Mouse (Mus musculus) heart, embryonic 12.5 days (tissue): ENCODE data around the gene Chpf2. TPM values are rescaled to one million over a fixed set of nuclear protein-coding genes. Genes with fewer than 3 reads are reported as not detected.

Source experiments
- ATAC-seq: fragments of 200-750 bp; cut with Nextera tagmentation; 2 replicates; pipeline ENCODE4 v1.8.0; 2017; ENCODE audit warnings: moderate TSS enrichment, moderate library complexity; ENCODE audit not compliant: insufficient number of reproducible peaks, low FRiP score
- H3K27ac ChIP-seq: fragments of 300-500 bp; sonication (generic); 2 replicates; pipeline ENCODE4 v1.5.1; 2016; ENCODE audit warnings: mild to moderate bottlenecking, moderate library complexity; ENCODE audit not compliant: poor library complexity, severe bottlenecking
- H3K27me3 ChIP-seq: fragments of 300-500 bp; sonication (generic); replicated peaks from 2 replicates; pipeline ENCODE4 v1.6.1; 2016; ENCODE audit warnings: mild to moderate bottlenecking, moderate library complexity
- H3K36me3 ChIP-seq: fragments of 300-500 bp; sonication (generic); 2 replicates; pipeline ENCODE4 v1.6.1; 2016; ENCODE audit warnings: mild to moderate bottlenecking, moderate library complexity
- H3K4me1 ChIP-seq: fragments of 300-500 bp; sonication (generic); replicated peaks from 2 replicates; pipeline ENCODE4 v1.6.1; 2016; ENCODE audit warnings: mild to moderate bottlenecking
- H3K4me2 ChIP-seq: fragments of 300-500 bp; sonication (generic); 2 replicates; pipeline ENCODE4 v1.6.1; 2016; ENCODE audit warnings: mild to moderate bottlenecking, moderate library complexity
- H3K4me3 ChIP-seq: fragments of 300-500 bp; sonication (generic); 2 replicates; pipeline ENCODE4 v1.5.1; 2016; ENCODE audit warnings: mild to moderate bottlenecking
- H3K9ac ChIP-seq: fragments of 300-500 bp; sonication (generic); 2 replicates; pipeline ENCODE4 v1.6.1; 2016; ENCODE audit warnings: mild to moderate bottlenecking, moderate library complexity
- H3K9me3 ChIP-seq: fragments of 300-500 bp; sonication (generic); replicated peaks from 2 replicates; pipeline ENCODE4 v1.6.1; 2016; ENCODE audit warnings: mild to moderate bottlenecking, moderate library complexity
- WGBS: fragments of 180-500 bp; shearing (Covaris S2); methylation state at CpG from one replicate; pipeline ENCODE4 v1.1.7; 2016; 5-methylcytosine and 5-hydroxymethylcytosine counted together
- microRNA counts: library from miRNA; unstranded; fragments of <30 nt; microRNA quantifications from one replicate; lab custom pipeline; 2017
- microRNA-seq: library from miRNA; unstranded; fragments of <30 nt; microRNA quantifications from one replicate; pipeline ENCODE4, GENCODE M21; 2017
- polyA plus RNA-seq: library from polyadenylated mRNA; unstranded; fragments of >200 nt; fragmentation: Nextera tagmentation; extraction: Ambion mirVana; gene quantifications from 2 replicates; pipeline ENCODE4 v1.2.1, GENCODE M21; 2016

Gene Chpf2
- polyA plus RNA-seq, 1 experiment from 2014 or later, result 20.1 TPM

GRCm38 (mm10) chr5:24624822-24625120, 38.2 kb downstream of the Chpf2 start:
- 25% methylated on average over 4 of the region's 4 CpGs for WGBS
- Histone ChIP-seq H3K27ac (no peak overlapping the region), H3K9me3 (no peaks in the 10 kb centered on the region), H3K9ac (0 out of 2 replicates have a peak overlapping the region, but pooled peaks have one; percentile 4), H3K4me3 (no peak overlapping the region), H3K36me3 (no peaks in the 10 kb centered on the region), H3K27me3 (peaks cover 46% of the 10 kb centered on the region), H3K4me2 (peak overlapping the region; percentile 93), H3K4me1 (peaks cover 11% of the 10 kb centered on the region; the same call in 1 of the 2 replicates)
- no peak for ATAC-seq

GRCm38 (mm10) chr5:24629712-24630111, 43.2 kb downstream of the Chpf2 start:
- H3K9ac ChIP-seq, result no peak overlapping the region
- no peak overlapping the region for H3K4me2 ChIP-seq
- 52% methylated on average over 3 of the region's 3 CpGs for WGBS
- peaks cover 3% of the 10 kb centered on the region for H3K27me3 ChIP-seq
- no peak overlapping the region for H3K4me3 ChIP-seq
- no peak overlapping the region for H3K27ac ChIP-seq
- H3K9me3 ChIP-seq, result no peaks in the 10 kb centered on the region
- no peaks in the 10 kb centered on the region for H3K36me3 ChIP-seq
- 0 out of 2 replicates have a peak, but pooled peaks cover under 1% of the 10 kb centered on the region for H3K4me1 ChIP-seq
- no peak for ATAC-seq

- WGBS, result 59% methylated on average over 1 of the region's 1 CpGs
- Histone ChIP-seq H3K4me1 (no peaks in the 10 kb centered on the region), H3K4me2 (no peak overlapping the region), H3K27me3 (no peaks in the 10 kb centered on the region; the same call in 1 of the 2 replicates), H3K27ac (no peak overlapping the region), H3K4me3 (no peak overlapping the region), H3K9me3 (no peaks in the 10 kb centered on the region), H3K9ac (no peak overlapping the region), H3K36me3 (no peaks in the 10 kb centered on the region)
- ATAC-seq, result no peak
Measured at GRCm38 (mm10) chr5:24635093-24635492, 48.6 kb downstream of the Chpf2 start.

- H3K27ac ChIP-seq, result no peak overlapping the region
- no peak overlapping the region for H3K4me3 ChIP-seq
- H3K27me3 ChIP-seq, result no peaks in the 10 kb centered on the region; the same call in 1 of the 2 replicates
- H3K9me3 ChIP-seq, result no peaks in the 10 kb centered on the region
- no peaks in the 10 kb centered on the region for H3K36me3 ChIP-seq
- ATAC-seq, result no peak
- no peak overlapping the region for H3K4me2 ChIP-seq
- H3K9ac ChIP-seq, result no peak overlapping the region
- WGBS, result 77% methylated on average over 6 of the region's 6 CpGs
- H3K4me1 ChIP-seq, result no peaks in the 10 kb centered on the region
Measured at GRCm38 (mm10) chr5:24635526-24636141, 49.1 kb downstream of the Chpf2 start.

GRCm38 (mm10) chr5:24636987-24637386, 50.4 kb downstream of the Chpf2 start:
- Histone ChIP-seq H3K36me3 (no peaks in the 10 kb centered on the region), H3K9me3 (no peaks in the 10 kb centered on the region), H3K9ac (no peak overlapping the region), H3K4me2 (no peak overlapping the region), H3K27me3 (no peaks in the 10 kb centered on the region), H3K27ac (no peak overlapping the region), H3K4me3 (no peak overlapping the region), H3K4me1 (no peaks in the 10 kb centered on the region)
- ATAC-seq, result no peak
- WGBS, result 71% methylated on average over 4 of the region's 4 CpGs

- 61% methylated on average over 6 of the region's 6 CpGs for WGBS
- ATAC-seq, result no peak
- Histone ChIP-seq H3K27ac (no peak overlapping the region), H3K4me1 (no peaks in the 10 kb centered on the region), H3K9me3 (no peaks in the 10 kb centered on the region), H3K9ac (no peak overlapping the region), H3K27me3 (no peaks in the 10 kb centered on the region), H3K36me3 (no peaks in the 10 kb centered on the region), H3K4me3 (no peak overlapping the region), H3K4me2 (no peak overlapping the region)
Measured at GRCm38 (mm10) chr5:24638131-24638530, 51.6 kb downstream of the Chpf2 start.

- no peak overlapping the region for H3K9ac ChIP-seq
- 67% methylated on average over 6 of the region's 6 CpGs for WGBS
Measured at GRCm38 (mm10) chr5:24639081-24639480, 52.5 kb downstream of the Chpf2 start.

More at GRCm38 (mm10) chr5:24639081-24639480, 52.5 kb downstream of the Chpf2 start:
- Histone ChIP-seq H3K4me2 (no peak overlapping the region), H3K27me3 (no peaks in the 10 kb centered on the region), H3K36me3 (no peaks in the 10 kb centered on the region), H3K27ac (no peak overlapping the region), H3K4me1 (no peaks in the 10 kb centered on the region), H3K9me3 (no peaks in the 10 kb centered on the region), H3K4me3 (no peak overlapping the region)
- no peak for ATAC-seq

MicroRNAs encoded within 50 kb of the gene (microRNA counts, 519-probe panel; counts per million panel counts)
- not detected for microRNA mmu-miR-671-3p (lab: Ali Mortazavi, UCI)
- microRNA mmu-miR-671-5p (lab: Ali Mortazavi, UCI), result not detected

Small RNA genes lying within 50 kb of the gene (microRNA-seq; reads per million reads assigned to microRNA genes)
- 477 reads per million, percentile 72 among the genes with 10 or more reads in this experiment for gene Mir671

Other genes with a start within 250 kb of the Chpf2 start
- 38.2 and 40.5 TPM in 2 replicates for gene Kcnh2, start 235.1 kb upstream of the Chpf2 start, polyA plus RNA-seq
- gene Nos3, start 221.9 kb upstream of the Chpf2 start, polyA plus RNA-seq, result 45.9 and 46.9 TPM in 2 replicates
- gene Atg9b, start 194.6 kb upstream of the Chpf2 start, polyA plus RNA-seq, result 1.4 and 2.6 TPM in 2 replicates
- gene Abcb8, start 193.1 kb upstream of the Chpf2 start, polyA plus RNA-seq, result 52.7 and 57.4 TPM in 2 replicates
- gene Asic3, start 173.3 kb upstream of the Chpf2 start, polyA plus RNA-seq, result 0.09 and 0.19 TPM in 2 replicates
- gene Cdk5, start 163.2 kb upstream of the Chpf2 start, polyA plus RNA-seq, result 32.0 and 35.9 TPM in 2 replicates
- gene Slc4a2, start 162.9 kb upstream of the Chpf2 start, polyA plus RNA-seq, result 31.1 and 39.4 TPM in 2 replicates
- 172 and 175 TPM in 2 replicates for gene Fastk, start 141.5 kb upstream of the Chpf2 start, polyA plus RNA-seq
- 18.9 and 19.7 TPM in 2 replicates for gene Tmub1, start 138.9 kb upstream of the Chpf2 start, polyA plus RNA-seq
- gene Agap3, start 134.6 kb upstream of the Chpf2 start, polyA plus RNA-seq, result 34.9 and 35.2 TPM in 2 replicates
- not detected in 2 replicates for gene Gbx1, start 59.5 kb upstream of the Chpf2 start, polyA plus RNA-seq
- 3.7 and 4.7 TPM in 2 replicates for gene Asb10, start 45.8 kb upstream of the Chpf2 start, polyA plus RNA-seq
- gene 4931409K22Rik, start 29.9 kb upstream of the Chpf2 start, polyA plus RNA-seq, result not detected in 2 replicates
- gene Abcf2, start 9.3 kb upstream of the Chpf2 start, polyA plus RNA-seq, result 79.0 and 80.6 TPM in 2 replicates
- gene Smarcd3, start 37.7 kb downstream of the Chpf2 start, polyA plus RNA-seq, result 86.4 and 90.3 TPM in 2 replicates
- 29.5 and 31.9 TPM in 2 replicates for gene Nub1, start 98.8 kb downstream of the Chpf2 start, polyA plus RNA-seq
- gene Wdr86, start 144.0 kb downstream of the Chpf2 start, polyA plus RNA-seq, result 7.9 and 9.3 TPM in 2 replicates
- 0.51 and 2.7 TPM in 2 replicates for gene Crygn, start 171.3 kb downstream of the Chpf2 start, polyA plus RNA-seq